Mouse (Mus musculus) CH12F3 (cell line): Measurements from ENCODE around the gene Noc3l.

Source experiments
- in situ Hi-C: fragments of 300-500 bp; cut with MboI; formaldehyde crosslinking; loops from 2 replicates; pipeline ENCODE4 v1.14.3; 2020; ENCODE audit warnings: low sequenced_read_pairs

Noc3l gene

GRCm38 (mm10) chr19:38818766-38819426 lies at the start of gene Noc3l:
Gene Noc3l (minus strand): TSS chr19:38819237.
- in situ Hi-C loops: no loop called here

- in situ Hi-C loops: no loop called here
These were observed 43.5 kb upstream of the Noc3l start for GRCm38 (mm10) chr19:38862523-38862922.

GRCm38 (mm10) chr19:38858224-38858623 lies 39.2 kb upstream of the Noc3l start:
- in situ Hi-C loops: no loop called here

- in situ Hi-C loops: no loop called here
These were observed 27.3 kb upstream of the Noc3l start for GRCm38 (mm10) chr19:38846373-38846772.

GRCm38 (mm10) chr19:38844817-38845216 lies 25.8 kb upstream of the Noc3l start:
- in situ Hi-C loops: no loop called here

GRCm38 (mm10) chr19:38837171-38837641 lies 18.2 kb upstream of the Noc3l start:
- in situ Hi-C loops: no loop called here

GRCm38 (mm10) chr19:38836438-38837170 lies 17.6 kb upstream of the Noc3l start, which contains the start of gene Tbc1d12:
Gene Tbc1d12 (plus strand): TSS chr19:38836579.
- in situ Hi-C loops: no loop called here

GRCm38 (mm10) chr19:38836084-38836437 lies 17.0 kb upstream of the Noc3l start:
- in situ Hi-C loops: no loop called here

GRCm38 (mm10) chr19:38833224-38833623 lies 14.2 kb upstream of the Noc3l start:
- in situ Hi-C loops: no loop called here

GRCm38 (mm10) chr19:38820186-38820804 lies 1.3 kb upstream of the Noc3l start:
- in situ Hi-C loops: no loop called here

GRCm38 (mm10) chr19:38819427-38819802 lies 378 bp upstream of the Noc3l start:
- in situ Hi-C loops: no loop called here

- in situ Hi-C loops: no loop called here
These were observed 846 bp downstream of the Noc3l start for GRCm38 (mm10) chr19:38818191-38818590.

GRCm38 (mm10) chr19:38798801-38799200 lies 20.2 kb downstream of the Noc3l start:
- in situ Hi-C loops: no loop called here

- in situ Hi-C loops: no loop called here
These were observed 20.7 kb downstream of the Noc3l start for GRCm38 (mm10) chr19:38798291-38798690.

- in situ Hi-C loops: no loop called here
These were observed 22.5 kb downstream of the Noc3l start for GRCm38 (mm10) chr19:38796546-38796945.

GRCm38 (mm10) chr19:38793563-38794045 lies 25.4 kb downstream of the Noc3l start:
- in situ Hi-C loops: no loop called here

- in situ Hi-C loops: no loop called here
These were observed 31.3 kb downstream of the Noc3l start for GRCm38 (mm10) chr19:38787756-38788155.

GRCm38 (mm10) chr19:38783542-38783941 lies 35.5 kb downstream of the Noc3l start:
- in situ Hi-C loops: no loop called here

GRCm38 (mm10) chr19:38778805-38779204 lies 40.2 kb downstream of the Noc3l start:
- in situ Hi-C loops: no loop called here

- in situ Hi-C loops: no loop called here
These were observed 43.5 kb downstream of the Noc3l start for GRCm38 (mm10) chr19:38775548-38775947.

GRCm38 (mm10) chr19:38766306-38766705 lies 52.7 kb downstream of the Noc3l start:
- in situ Hi-C loops: no loop called here

- in situ Hi-C loops: no loop called here
These were observed 58.6 kb downstream of the Noc3l start for GRCm38 (mm10) chr19:38760441-38760840.
